Comparison of ENCODE assay signal across 11 mouse cellular contexts in genomic region chr12:102689773-102690563, GRCm38 (mm10). TPM values are rescaled to one million over a fixed set of nuclear protein-coding genes. Genes with fewer than 3 reads are reported as not detected.
A peak's percentile ranks its signal among the peaks of the same experiment; 100 is the strongest.
DNase-seq lines count a peak whose midpoint lies in the region; ATAC-seq and TF ChIP-seq lines count a peak whose summit lies in the region.
"Had no signal": no experiment of that assay in that cellular context is flagged by ENCODE, and none has a peak within 500 bp of the region (broad histone marks: within the 10 kb centered on the region; RNA-seq: fewer than 3 reads in every experiment).

No protein-coding gene starts in this region.

- no peak for TF ChIP-seq CTCF in liver, embryonic 14.5 days (IDR thresholded peaks at IDR 0.05; ENCODE audit: low read depth)

- ATAC-seq in liver, embryonic 14.5 days (ENCODE audit: insufficient read depth): 0 out of 2 replicates have a peak, but pooled peaks have one; percentile 27
- peak; percentile 96 for ATAC-seq in CD4-positive, CD25-positive, alpha-beta regulatory T cell, adult 4 months
- no peak for ATAC-seq in erythroid progenitor cell, adult 5-6 weeks (replicated peaks; ENCODE audit: low FRiP score, poor library complexity, severe bottlenecking)
- ATAC-seq: forebrain, embryonic 13.5 days; Patski had no signal

- no peak overlapping the region for H3K4me2 ChIP-seq in liver, embryonic 14.5 days (ENCODE audit: low read depth)
- H3K4me2 ChIP-seq: forebrain, embryonic 13.5 days; limb, embryonic 15.5 days had no signal

- no peak for DNase-seq in liver, embryonic 14.5 days (ENCODE audit: low read depth in 3 of 3, low spot score in 3 of 3)
- no peak for DNase-seq in liver
- peak; percentile 54 to 55 for DNase-seq in natural killer cell, adult 2 months (ENCODE audit: low spot score in 2 of 2)
- DNase-seq in layer of hippocampus, adult 9-11 months: no peak
- DNase-seq in heart, adult 18-20 months: no peak

- peaks cover 0 to 1% of the 10 kb centered on the region in 2 experiments; a peak in 1 of 4 replicates for H3K4me1 ChIP-seq in liver, embryonic 14.5 days (replicated peaks; ENCODE audit: control insufficient read depth in 2 of 2, insufficient read depth in 2 of 2, low read length in 1 of 2)
- peaks cover 48% of the 10 kb centered on the region for H3K4me1 ChIP-seq in brown adipose tissue, adult 24 weeks (ENCODE audit: control insufficient read depth, insufficient read depth, insufficient read length, low read length)

- no peaks in the 10 kb centered on the region for H3K36me3 ChIP-seq in liver, embryonic 14.5 days (replicated peaks; ENCODE audit: control insufficient read depth, insufficient read depth, low read depth)
- H3K36me3 ChIP-seq: limb, embryonic 15.5 days had no signal

- H3K27ac ChIP-seq in liver, embryonic 14.5 days: no peak overlapping the region
- peak overlapping the region; percentile 48 for H3K27ac ChIP-seq in brown adipose tissue, adult 24 weeks (replicated peaks; ENCODE audit: low read depth, low read length)
- H3K27ac ChIP-seq: forebrain, embryonic 13.5 days; limb, embryonic 15.5 days had no signal

- no peaks in the 10 kb centered on the region for H3K9me3 ChIP-seq in liver, embryonic 14.5 days (ENCODE audit: control insufficient read depth, low read length)
- H3K9me3 ChIP-seq: forebrain, embryonic 13.5 days; limb, embryonic 15.5 days had no signal

- no peak for TF ChIP-seq EP300 in liver, embryonic 14.5 days (IDR thresholded peaks at IDR 0.05; ENCODE audit: low read depth)

- no peak overlapping the region for H3K4me3 ChIP-seq in liver, embryonic 14.5 days (ENCODE audit: insufficient read depth in 1 of 2, low read depth in 2 of 2, low read length in 2 of 2)
- H3K4me3 ChIP-seq in brown adipose tissue, adult 24 weeks (ENCODE audit: insufficient read depth, low read depth, low read length): no peak overlapping the region
- H3K4me3 ChIP-seq: forebrain, embryonic 13.5 days; limb, embryonic 15.5 days had no signal

- no peaks in the 10 kb centered on the region for H3K27me3 ChIP-seq in liver, embryonic 14.5 days (ENCODE audit: control insufficient read depth, insufficient read depth, low read length)
- H3K27me3 ChIP-seq: forebrain, embryonic 13.5 days; limb, embryonic 15.5 days; Patski had no signal

- WGBS in liver, embryonic 14.5 days (ENCODE audit: insufficient replicate concordance): 43% methylated on average over 15 of the region's 15 CpGs

- H3K9ac ChIP-seq in liver, embryonic 14.5 days (replicated peaks): no peak overlapping the region
- H3K9ac ChIP-seq: forebrain, embryonic 13.5 days; limb, embryonic 15.5 days had no signal

RNA-seq across cellular contexts. Expression of gene Itpk1, which starts 14.8 kb away (rescaled TPM):
- 2.0 and 2.3 TPM in 2 replicates for polyA plus RNA-seq in liver, embryonic 14.5 days (2012; rRNA removed)
- polyA plus RNA-seq in liver, embryonic 14.5 days (2014; fragmentation: Nextera tagmentation; extraction: Ambion mirVana): 2.4 TPM in 2 replicates
- polyA plus RNA-seq in CD4-positive, CD25-positive, alpha-beta regulatory T cell, adult 4 months (2017; shearing (Covaris generic)): 10 to 100 TPM; 16.3 to 20.8 TPM
- polyA plus RNA-seq in brown adipose tissue, adult 24 weeks (2012; ENCODE audit: insufficient read depth, insufficient read length, missing spikeins): 65.8 and 126 TPM in 2 replicates
- 10 to 100 TPM in 1 of 2 experiments, 1 to 10 TPM in 1; 9.1 to 12.4 TPM for total RNA-seq in heart, adult 18-20 months (2021)
- total RNA-seq in erythroid progenitor cell, adult 5-6 weeks (2015; ENCODE audit: low replicate concordance): 2.5 TPM in 1 of 2 replicates, not detected in the other
- total RNA-seq in erythroid progenitor cell, adult 5-6 weeks (2017; ENCODE audit: low replicate concordance): 0.64 and 0.98 TPM in 2 replicates

RNA-seq across cellular contexts. Expression of gene Moap1, which starts 53.5 kb away (rescaled TPM):
- polyA plus RNA-seq in liver, embryonic 14.5 days (2012; rRNA removed): 1.1 and 1.8 TPM in 2 replicates
- polyA plus RNA-seq in liver, embryonic 14.5 days (2014; fragmentation: Nextera tagmentation; extraction: Ambion mirVana): 5.6 and 6.7 TPM in 2 replicates
- 1 to 10 TPM; 4.6 to 9.5 TPM for polyA plus RNA-seq in CD4-positive, CD25-positive, alpha-beta regulatory T cell, adult 4 months (2017; shearing (Covaris generic))
- 1.6 and 2.3 TPM in 2 replicates for polyA plus RNA-seq in brown adipose tissue, adult 24 weeks (2012; ENCODE audit: insufficient read depth, insufficient read length, missing spikeins)
- 1 to 10 TPM; 7.5 to 8.5 TPM for total RNA-seq in heart, adult 18-20 months (2021)
- total RNA-seq in erythroid progenitor cell, adult 5-6 weeks (2015; ENCODE audit: low replicate concordance): 10.1 and 10.5 TPM in 2 replicates
- total RNA-seq in erythroid progenitor cell, adult 5-6 weeks (2017; ENCODE audit: low replicate concordance): 8.2 TPM in 1 of 2 replicates, not detected in the other

RNA-seq across cellular contexts. Expression of gene Tmem251, which starts 53.6 kb away (rescaled TPM):
- polyA plus RNA-seq in liver, embryonic 14.5 days (2012; rRNA removed): 2.0 TPM in 2 replicates
- polyA plus RNA-seq in liver, embryonic 14.5 days (2014; fragmentation: Nextera tagmentation; extraction: Ambion mirVana): 6.6 and 6.7 TPM in 2 replicates
- polyA plus RNA-seq in CD4-positive, CD25-positive, alpha-beta regulatory T cell, adult 4 months (2017; shearing (Covaris generic)): 1 to 10 TPM; 9.7 TPM
- polyA plus RNA-seq in brown adipose tissue, adult 24 weeks (2012; ENCODE audit: insufficient read depth, insufficient read length, missing spikeins): 3.5 and 4.7 TPM in 2 replicates
- total RNA-seq in heart, adult 18-20 months (2021): 1 to 10 TPM; 4.6 to 5.1 TPM
- total RNA-seq in erythroid progenitor cell, adult 5-6 weeks (2015; ENCODE audit: low replicate concordance): 2.9 and 3.4 TPM in 2 replicates
- 2.2 TPM in 1 of 2 replicates, not detected in the other for total RNA-seq in erythroid progenitor cell, adult 5-6 weeks (2017; ENCODE audit: low replicate concordance)

Comparison
In these comparisons a context has a peak if more than half of its experiments do, and no peak if none do; other contexts are left out.
1. DNase-seq: peak in natural killer cell, adult 2 months (2 of 2); none in liver, embryonic 14.5 days (0 of 3), liver (single experiment), layer of hippocampus, adult 9-11 months (single experiment) and heart, adult 18-20 months (0 of 2).
2. RNA of gene Itpk1, which starts 14.8 kb away (polyA plus RNA-seq): 65.8 to 126 TPM in brown adipose tissue, adult 24 weeks and 16.3 to 20.8 TPM in CD4-positive, CD25-positive, alpha-beta regulatory T cell, adult 4 months; 2.0 to 2.4 TPM in liver, embryonic 14.5 days; every median in the first group is over 4 times any median in the second.